Mouse (Mus musculus) MEL (cell line): ENCODE data around the gene Flvcr1. TPM values are rescaled to one million over a fixed set of nuclear protein-coding genes. Genes with fewer than 3 reads are reported as not detected.
A peak's percentile ranks its signal among the peaks of the same experiment; 100 is the strongest.

Source experiments
- DNase-seq: peaks from one replicate; pipeline ENCODE4 v3.0.0; 2011; ENCODE audit warnings: low read depth, low spot score
- H3K27ac ChIP-seq: 2 replicates; pipeline ENCODE4 v1.5.1; 2012; ENCODE audit warnings: low read depth, mild to moderate bottlenecking, control low read depth, low read length, moderate library complexity; ENCODE audit not compliant: control insufficient read depth
- H3K27me3 ChIP-seq, 2 experiments: fragments of 150-350 bp in 1 of 2; sonication (generic) in 1 of 2; 2 replicates each; pipeline ENCODE4 v1.6.1; 2012; ENCODE audit warnings: low read length in 2 of 2, mild to moderate bottlenecking in 2 of 2, improper control_type of control experiment in 1 of 2, moderate library complexity in 1 of 2; ENCODE audit not compliant: insufficient read depth in 2 of 2, control insufficient read depth in 1 of 2
- H3K36me3 ChIP-seq, 2 experiments: 2 replicates each; pipeline ENCODE4 v1.6.1; 2012 to 2014; ENCODE audit warnings: low read length in 2 of 2, improper control_type of control experiment in 1 of 2, inconsistent platforms in 1 of 2, mild to moderate bottlenecking in 1 of 2; ENCODE audit not compliant: insufficient read depth in 2 of 2, control insufficient read depth in 1 of 2
- H3K4me1 ChIP-seq, 2 experiments: fragments of 150-350 bp in 1 of 2; sonication (generic) in 1 of 2; 2 replicates each; pipeline ENCODE4 v1.6.1; 2012; ENCODE audit warnings: low read length in 2 of 2, improper control_type of control experiment in 1 of 2, mild to moderate bottlenecking in 1 of 2; ENCODE audit not compliant: insufficient read depth in 2 of 2, control insufficient read depth in 1 of 2
- H3K4me3 ChIP-seq, 2 experiments: fragments of 150-350 bp in 1 of 2; sonication (generic) in 1 of 2; 2 replicates each; pipeline ENCODE4 v1.5.1; 2012; ENCODE audit warnings: low read depth in 2 of 2, low read length in 2 of 2, mild to moderate bottlenecking in 2 of 2, moderate library complexity in 2 of 2, control low read depth in 1 of 2, improper control_type of control experiment in 1 of 2; ENCODE audit not compliant: control insufficient read depth in 1 of 2, insufficient read depth in 1 of 2
- H3K79me2 ChIP-seq: 2 replicates; pipeline ENCODE4 v1.6.1; 2012; ENCODE audit warnings: mild to moderate bottlenecking, low read length, moderate library complexity; ENCODE audit not compliant: control insufficient read depth, poor library complexity, insufficient read depth
- H3K9ac ChIP-seq: 2 replicates; pipeline ENCODE4 v1.6.1; 2012; ENCODE audit warnings: low read depth, mild to moderate bottlenecking, control low read depth, low read length, moderate library complexity; ENCODE audit not compliant: control insufficient read depth, poor library complexity, severe bottlenecking
- H3K9me3 ChIP-seq: fragments of 150-350 bp; sonication (generic); replicated peaks from 2 replicates; pipeline ENCODE4 v1.6.1; 2012; ENCODE audit warnings: mild to moderate bottlenecking, low read length, improper control_type of control experiment, moderate library complexity; ENCODE audit not compliant: insufficient read depth
- BHLHE40 ChIP-seq: IDR thresholded peaks from 2 replicates; pipeline ENCODE4 v1.6.1; 2012; ENCODE audit warnings: low read depth, mild to moderate bottlenecking, inconsistent platforms, low read length, improper control_type of control experiment, borderline replicate concordance
- CTCF ChIP-seq, 3 experiments: IDR thresholded peaks in 2 of 3; conservative IDR thresholded peaks in 1 of 3; 2 replicates each; pipeline ENCODE4 v1.5.1; 2011 to 2012; ENCODE audit warnings: low read length in 3 of 3, low read depth in 2 of 3, mild to moderate bottlenecking in 2 of 3, improper control_type of control experiment in 1 of 3, inconsistent platforms in 1 of 3, mixed read lengths in 1 of 3, moderate library complexity in 1 of 3; ENCODE audit not compliant: control insufficient read depth in 1 of 3, insufficient read depth in 1 of 3, poor library complexity in 1 of 3, severe bottlenecking in 1 of 3
- KAT2A ChIP-seq: conservative IDR thresholded peaks from 2 replicates; pipeline ENCODE4 v1.6.1; 2012; ENCODE audit warnings: low read depth, low read length, improper control_type of control experiment, inconsistent platforms
- MAZ ChIP-seq: IDR thresholded peaks from 2 replicates; pipeline ENCODE4 v1.6.1; 2012; ENCODE audit warnings: low read depth, mild to moderate bottlenecking, inconsistent platforms, low read length, improper control_type of control experiment
- MEF2A ChIP-seq: IDR thresholded peaks from 2 replicates; pipeline ENCODE4 v1.6.1; 2014; ENCODE audit warnings: low read depth, mild to moderate bottlenecking, inconsistent platforms, low read length, improper control_type of control experiment; ENCODE audit not compliant: poor library complexity, insufficient replicate concordance, severe bottlenecking; ENCODE audit errors: extremely low read depth
- MYC ChIP-seq: IDR thresholded peaks from 2 replicates; pipeline ENCODE4 v1.6.1; 2011; ENCODE audit warnings: low read depth, mild to moderate bottlenecking, low read length, improper control_type of control experiment, moderate library complexity
- POLR2AphosphoS5 ChIP-seq: IDR thresholded peaks from 2 replicates; pipeline ENCODE4 v1.6.1; 2012; ENCODE audit warnings: low read depth, borderline replicate concordance, mild to moderate bottlenecking, inconsistent platforms, low read length, moderate library complexity, mixed read lengths
- RAD21 ChIP-seq: IDR thresholded peaks from 2 replicates; pipeline ENCODE4 v1.6.1; 2011; ENCODE audit warnings: mild to moderate bottlenecking, low read depth, low read length, improper control_type of control experiment
- SIN3A ChIP-seq: IDR thresholded peaks from 2 replicates; pipeline ENCODE4 v1.6.1; 2012; ENCODE audit warnings: low read length, improper control_type of control experiment, inconsistent platforms
- SMC3 ChIP-seq: IDR thresholded peaks from 2 replicates; pipeline ENCODE4 v1.6.1; 2011; ENCODE audit warnings: low read depth, low read length, improper control_type of control experiment
- TCF12 ChIP-seq: IDR thresholded peaks from 2 replicates; pipeline ENCODE4 v1.6.1; 2014; ENCODE audit warnings: low read depth, mild to moderate bottlenecking, inconsistent platforms, low read length, improper control_type of control experiment, moderate library complexity
- UBTF ChIP-seq: IDR thresholded peaks from 2 replicates; pipeline ENCODE4 v1.6.1; 2012; ENCODE audit warnings: low read depth, mild to moderate bottlenecking, inconsistent platforms, low read length, improper control_type of control experiment, moderate library complexity, borderline replicate concordance; ENCODE audit not compliant: insufficient read depth
- ZC3H11A ChIP-seq: IDR thresholded peaks from 2 replicates; pipeline ENCODE4 v1.6.1; 2012; ENCODE audit warnings: low read depth, mild to moderate bottlenecking, inconsistent platforms, low read length, improper control_type of control experiment
- ZMIZ1 ChIP-seq: IDR thresholded peaks from 2 replicates; pipeline ENCODE4 v1.6.1; 2012; ENCODE audit warnings: low read depth, mild to moderate bottlenecking, inconsistent platforms, low read length, improper control_type of control experiment, moderate library complexity
- ZNF384 ChIP-seq: IDR thresholded peaks from 2 replicates; pipeline ENCODE4 v1.6.1; 2012; ENCODE audit warnings: low read depth, mild to moderate bottlenecking, inconsistent platforms, low read length, improper control_type of control experiment
- polyA plus RNA-seq, 2 experiments: library from polyadenylated mRNA; stranded (reverse) in 1 of 2; unstranded in 1 of 2; fragments of >175 nt in 1 of 2; fragments of >200 nt in 1 of 2; gene quantifications; 2 replicates each; pipeline versions ENCODE4 v1.2.1 to v1.2.4; 2012; ENCODE audit warnings: low replicate concordance in 2 of 2, low read depth in 1 of 2; ENCODE audit not compliant: insufficient read length in 2 of 2, insufficient read depth in 1 of 2, missing spikeins in 1 of 2
- total RNA-seq: library from RNA; depleted of rRNA; stranded (reverse); fragments of 300-350 nt; gene quantifications from 2 replicates; pipeline ENCODE4 v1.2.3, GENCODE M21; 2012

Flvcr1 gene
- total and polyA plus RNA-seq, 3 experiments, result 19.1 to 36.9 TPM; not detected in 1

GRCm38 (mm10) chr1:190996346-190996877, 29.5 kb downstream of the Flvcr1 start:
- Histone ChIP-seq H3K27me3 (no peaks in the 10 kb centered on the region), H3K79me2 (no peaks in the 10 kb centered on the region), H3K9ac (no peak overlapping the region), H3K4me1 (no peaks in the 10 kb centered on the region), H3K9me3 (no peaks in the 10 kb centered on the region), H3K36me3 (no peaks in the 10 kb centered on the region), H3K4me3 (no peak overlapping the region), H3K27ac (no peak overlapping the region)
- TF ChIP-seq RAD21 (peak; percentile 14), SIN3A (no peak), TCF12 (no peak), CTCF (IDR thresholded peaks at IDR 0.05 in 2 of 3, conservative IDR thresholded peaks at IDR 0.05 in 1 of 3; ENCODE audit: control insufficient read depth in 1 of 3, insufficient read depth in 1 of 3, low read depth in 2 of 3, low read length in 3 of 3, poor library complexity in 1 of 3, severe bottlenecking in 1 of 3) (peak in 2 of 3 experiments; percentile 12 to 31; a peak in 2 of 6 replicates)
- DNase-seq, result no peak

- no peak overlapping the region for H3K27ac ChIP-seq
- no peaks in the 10 kb centered on the region for H3K27me3 ChIP-seq
- no peak overlapping the region for H3K9ac ChIP-seq
- no peaks in the 10 kb centered on the region for H3K79me2 ChIP-seq
- TF ChIP-seq ZMIZ1, result no peak
- no peak for TF ChIP-seq BHLHE40
- no peak for TF ChIP-seq ZNF384
- TF ChIP-seq MYC, result no peak
- no peak for TF ChIP-seq TCF12
- no peak for TF ChIP-seq UBTF
- no peak for TF ChIP-seq KAT2A
- no peak for TF ChIP-seq MAZ
- H3K4me1 ChIP-seq, result no peaks in the 10 kb centered on the region
- H3K9me3 ChIP-seq, result no peaks in the 10 kb centered on the region
- H3K36me3 ChIP-seq, result no peaks in the 10 kb centered on the region
- H3K4me3 ChIP-seq, result no peak overlapping the region
- DNase-seq, result no peak
Measured at GRCm38 (mm10) chr1:190995548-190995947, 30.4 kb downstream of the Flvcr1 start.

GRCm38 (mm10) chr1:190989437-190990082, 36.4 kb downstream of the Flvcr1 start:
- H3K36me3 ChIP-seq, result no peaks in the 10 kb centered on the region
- no peak overlapping the region for H3K4me3 ChIP-seq
- no peaks in the 10 kb centered on the region for H3K27me3 ChIP-seq
- H3K9me3 ChIP-seq, result no peaks in the 10 kb centered on the region
- no peaks in the 10 kb centered on the region for H3K79me2 ChIP-seq
- TF ChIP-seq POLR2AphosphoS5, result no peak
- no peak for TF ChIP-seq MEF2A
- TF ChIP-seq RAD21, result peak; percentile 62
- peak; percentile 59 for TF ChIP-seq SMC3
- peak; percentile 37 to 58 (median 58) for TF ChIP-seq CTCF (IDR thresholded peaks at IDR 0.05 in 2 of 3, conservative IDR thresholded peaks at IDR 0.05 in 1 of 3; ENCODE audit: control insufficient read depth in 1 of 3, insufficient read depth in 1 of 3, low read depth in 2 of 3, low read length in 3 of 3, poor library complexity in 1 of 3, severe bottlenecking in 1 of 3)
- peak; percentile 49 for TF ChIP-seq ZC3H11A
- H3K27ac ChIP-seq, result no peak overlapping the region
- no peak overlapping the region for H3K9ac ChIP-seq
- peak; percentile 41 for DNase-seq
- no peaks in the 10 kb centered on the region for H3K4me1 ChIP-seq
